Mouse (Mus musculus) splenic B cell, adult 2 months (primary cell): Measurements from ENCODE around the gene C1qtnf2.

ENCODE experiments used
- DNase-seq: peaks from one replicate; pipeline ENCODE4 v3.0.0-alpha.2; 2011; ENCODE audit warnings: low read depth, low spot score
- H3K27me3 ChIP-seq: 2 replicates; pipeline ENCODE4 v1.6.1; 2012; ENCODE audit warnings: mild to moderate bottlenecking, low read length, moderate library complexity, mixed read lengths; ENCODE audit not compliant: control insufficient read depth, poor library complexity, insufficient read depth, severe bottlenecking
- H3K36me3 ChIP-seq: 2 replicates; pipeline ENCODE4 v1.6.1; 2012; ENCODE audit warnings: mild to moderate bottlenecking, low read length, moderate library complexity, mixed read lengths; ENCODE audit not compliant: control insufficient read depth, poor library complexity, insufficient read depth, severe bottlenecking

C1qtnf2 gene

GRCm38 (mm10) chr11:43474225-43474774 is at the start of gene C1qtnf2:
Gene C1qtnf2 (plus strand): TSS chr11:43474276.
- peak; percentile 42 for DNase-seq

GRCm38 (mm10) chr11:43424386-43424785 is 49.7 kb upstream of the C1qtnf2 start:
- Histone ChIP-seq H3K27me3 (no peaks in the 10 kb centered on the region), H3K36me3 (peaks cover 1% of the 10 kb centered on the region; the same call in 1 of the 2 replicates)
- DNase-seq = no peak

More at GRCm38 (mm10) chr11:43474225-43474774, at the start of gene C1qtnf2:
- Histone ChIP-seq H3K27me3 (no peaks in the 10 kb centered on the region), H3K36me3 (no peaks in the 10 kb centered on the region)

- H3K36me3 ChIP-seq = no peaks in the 10 kb centered on the region; the same call in 1 of the 2 replicates
- no peak for DNase-seq
Measured at GRCm38 (mm10) chr11:43425166-43425709, 48.8 kb upstream of the C1qtnf2 start.

GRCm38 (mm10) chr11:43425824-43426413 is 48.2 kb upstream of the C1qtnf2 start, which contains the start of gene Pttg1:
Gene Pttg1 (minus strand): TSS chr11:43426251.
- H3K27me3 ChIP-seq = no peaks in the 10 kb centered on the region
- H3K36me3 ChIP-seq = no peaks in the 10 kb centered on the region; the same call in 1 of the 2 replicates
- DNase-seq = peak; percentile 90

More at GRCm38 (mm10) chr11:43425166-43425709, 48.8 kb upstream of the C1qtnf2 start:
- no peaks in the 10 kb centered on the region for H3K27me3 ChIP-seq

- Histone ChIP-seq H3K27me3 (no peaks in the 10 kb centered on the region), H3K36me3 (no peaks in the 10 kb centered on the region; the same call in 1 of the 2 replicates)
- DNase-seq = no peak
Measured at GRCm38 (mm10) chr11:43426414-43426884, 47.6 kb upstream of the C1qtnf2 start.

- DNase-seq = peak; percentile 92
- Histone ChIP-seq H3K36me3 (peaks cover 4% of the 10 kb centered on the region), H3K27me3 (peaks cover 2% of the 10 kb centered on the region; the same call in 1 of the 2 replicates)
Measured at GRCm38 (mm10) chr11:43433254-43434023, 40.6 kb upstream of the C1qtnf2 start, which contains the start of gene Slu7. Gene Slu7 (plus strand): TSS chr11:43433744.

- H3K27me3 ChIP-seq = peaks cover 2% of the 10 kb centered on the region; the same call in 1 of the 2 replicates
- peaks cover 5% of the 10 kb centered on the region for H3K36me3 ChIP-seq
- DNase-seq = no peak
Measured at GRCm38 (mm10) chr11:43434024-43434407, 40.1 kb upstream of the C1qtnf2 start.

GRCm38 (mm10) chr11:43441121-43441520 is 33.0 kb upstream of the C1qtnf2 start:
- no peak for DNase-seq
- Histone ChIP-seq H3K27me3 (no peaks in the 10 kb centered on the region), H3K36me3 (peaks cover 35% of the 10 kb centered on the region)

- DNase-seq = no peak
- Histone ChIP-seq H3K36me3 (peaks cover 35% of the 10 kb centered on the region), H3K27me3 (no peaks in the 10 kb centered on the region)
Measured at GRCm38 (mm10) chr11:43443183-43443582, 30.9 kb upstream of the C1qtnf2 start.

- DNase-seq = no peak
Measured at GRCm38 (mm10) chr11:43449916-43450315, 24.2 kb upstream of the C1qtnf2 start.

GRCm38 (mm10) chr11:43451322-43451721 is 22.8 kb upstream of the C1qtnf2 start:
- Histone ChIP-seq H3K27me3 (no peaks in the 10 kb centered on the region), H3K36me3 (peaks cover 3% of the 10 kb centered on the region)
- DNase-seq = no peak

More at GRCm38 (mm10) chr11:43449916-43450315, 24.2 kb upstream of the C1qtnf2 start:
- Histone ChIP-seq H3K27me3 (no peaks in the 10 kb centered on the region), H3K36me3 (peaks cover 10% of the 10 kb centered on the region)

- DNase-seq = no peak
- Histone ChIP-seq H3K36me3 (no peaks in the 10 kb centered on the region), H3K27me3 (no peaks in the 10 kb centered on the region)
Measured at GRCm38 (mm10) chr11:43452266-43452665, 21.8 kb upstream of the C1qtnf2 start.

GRCm38 (mm10) chr11:43463204-43463603 is 10.9 kb upstream of the C1qtnf2 start:
- DNase-seq = no peak
- Histone ChIP-seq H3K27me3 (no peaks in the 10 kb centered on the region), H3K36me3 (no peaks in the 10 kb centered on the region)

- Histone ChIP-seq H3K36me3 (no peaks in the 10 kb centered on the region), H3K27me3 (no peaks in the 10 kb centered on the region)
- no peak for DNase-seq
Measured at GRCm38 (mm10) chr11:43470118-43470517, 4.0 kb upstream of the C1qtnf2 start.
